Mouse (Mus musculus) cortical plate, adult 2 months (tissue): ENCODE measurements around the gene Vwce.

Experiments used
- CTCF ChIP-seq: fragments of 200-500 bp; IDR thresholded peaks from 2 replicates; pipeline ENCODE4 v1.5.1; 2011; ENCODE audit warnings: mild to moderate bottlenecking, control low read depth, low read length; ENCODE audit not compliant: insufficient read depth; ENCODE audit errors: extremely low read depth
- POLR2A ChIP-seq: fragments of 200-500 bp; IDR thresholded peaks from 2 replicates; pipeline ENCODE4 v1.6.1; 2011; ENCODE audit warnings: mild to moderate bottlenecking, low read length, control low read depth; ENCODE audit not compliant: insufficient read depth; ENCODE audit errors: extremely low read depth

DNA sequence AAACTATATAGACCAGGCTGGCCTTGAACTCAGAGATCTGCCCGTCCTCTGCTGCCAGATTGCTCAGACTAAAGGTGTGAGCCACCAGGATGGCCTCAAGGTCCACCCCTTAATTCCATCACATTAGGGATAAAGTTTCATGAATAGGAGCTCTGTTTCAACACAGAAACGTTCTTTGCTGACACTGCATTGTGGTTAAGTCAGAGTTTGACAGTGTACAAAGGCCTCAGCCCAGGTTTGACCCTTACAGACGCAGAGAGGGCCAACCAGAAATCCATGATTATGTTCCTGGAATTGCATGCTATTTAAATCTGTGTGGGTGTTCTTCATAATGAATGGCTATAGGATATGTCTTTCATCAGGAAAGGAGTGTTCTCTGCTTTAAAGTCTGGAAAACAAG lies 43.7 kb upstream of the Vwce start:
- TF ChIP-seq CTCF (no peak), POLR2A (no peak)
